Mouse (Mus musculus): ENCODE measurements around the gene Meiob.

Gene Meiob

DNA sequence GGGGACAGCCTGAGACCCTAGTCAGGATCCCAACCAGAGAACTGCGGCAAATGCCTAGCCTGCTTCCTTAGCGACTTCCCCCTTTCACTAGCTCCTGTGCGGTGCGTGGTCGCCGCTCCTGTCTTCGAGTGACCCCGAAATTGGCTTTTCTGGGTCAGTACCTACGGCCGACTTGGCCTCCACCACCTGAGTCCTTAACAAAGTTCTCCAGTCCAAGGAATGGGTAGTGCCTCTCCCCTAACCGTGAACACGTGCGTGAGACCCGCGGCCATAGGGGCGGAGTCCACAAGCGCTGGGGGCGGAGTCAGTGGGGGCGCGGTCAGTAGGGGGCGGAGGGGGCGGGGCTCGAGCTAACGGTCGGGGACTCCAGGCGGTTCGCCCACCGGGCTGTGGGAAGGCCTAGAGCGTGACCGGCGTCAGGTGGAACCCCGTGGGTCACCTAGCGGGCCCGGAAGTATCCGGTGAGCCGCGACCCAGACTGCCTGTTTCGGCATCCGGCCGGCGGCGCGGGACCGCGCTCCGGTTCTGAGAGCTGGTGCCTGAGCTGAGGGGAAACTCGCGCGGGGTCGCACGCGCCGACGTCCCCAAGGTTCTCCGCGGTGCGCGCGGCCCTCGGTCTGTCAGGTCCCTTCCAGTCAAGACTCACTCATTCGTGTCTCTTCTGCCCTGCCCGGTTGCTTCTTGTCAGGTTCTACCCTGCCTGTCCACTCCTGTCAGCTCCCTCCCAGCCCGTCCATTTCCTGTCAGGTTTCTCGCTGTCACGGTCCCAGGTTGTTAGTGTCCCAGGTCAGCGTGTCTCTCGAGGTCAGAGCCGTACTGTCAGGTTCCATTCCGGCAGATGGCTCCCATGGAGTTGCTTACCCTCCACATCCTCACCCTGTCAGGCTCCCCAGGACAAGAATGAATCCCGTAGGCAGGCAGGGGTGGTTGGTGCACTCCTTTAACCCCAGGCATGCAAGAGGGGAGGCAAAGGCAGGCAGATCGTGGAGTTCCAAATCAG lies at the start of gene Meiob:
Meiob (plus strand) TSS at position 338 of the 1,000 bp plus-strand sequence.
- DNase-seq (ENCODE audit: low read depth): no peak

DNA sequence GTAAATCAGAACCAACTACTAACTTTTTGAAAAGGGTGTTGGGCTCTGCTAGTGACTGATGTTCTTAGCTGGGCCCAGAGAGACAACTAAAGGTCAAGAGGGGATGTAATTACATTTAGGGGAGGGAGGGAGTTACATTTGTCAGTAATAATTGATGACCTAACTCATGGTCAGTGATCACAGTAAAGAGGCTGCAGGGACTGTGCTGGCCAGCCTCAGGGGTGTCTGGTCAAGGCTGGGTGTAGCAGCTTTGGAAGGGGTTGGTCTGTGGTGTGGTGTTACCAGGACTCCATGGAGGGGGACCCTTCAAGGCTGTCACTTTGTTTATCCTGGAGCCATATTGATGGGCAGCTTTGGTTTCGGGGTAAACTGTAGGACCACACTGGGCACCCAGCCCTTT lies 46.7 kb upstream of the Meiob start:
- no peak for DNase-seq (ENCODE audit: low read depth)

DNA sequence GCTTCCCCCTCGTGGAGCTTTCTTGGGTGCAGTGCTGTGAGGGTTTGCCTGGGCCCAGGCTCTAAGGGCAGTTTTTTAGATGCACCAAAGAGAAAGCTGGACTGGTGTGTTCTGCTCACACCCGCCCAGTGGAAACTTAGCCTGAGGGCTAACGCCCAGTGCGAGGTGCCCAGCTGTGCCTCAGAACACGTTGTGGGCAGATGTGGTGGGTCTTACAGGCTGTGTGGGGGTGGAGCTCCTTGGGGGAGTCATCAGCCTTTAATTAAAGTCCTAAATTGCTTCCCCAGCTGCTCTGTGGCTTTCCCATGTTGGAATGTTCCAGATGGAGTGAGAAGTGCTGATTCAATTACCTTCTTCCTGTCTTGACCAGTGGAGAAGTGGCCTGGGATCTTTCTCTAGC lies 43.0 kb upstream of the Meiob start:
- peak; percentile 30 for DNase-seq (ENCODE audit: low read depth)

DNA sequence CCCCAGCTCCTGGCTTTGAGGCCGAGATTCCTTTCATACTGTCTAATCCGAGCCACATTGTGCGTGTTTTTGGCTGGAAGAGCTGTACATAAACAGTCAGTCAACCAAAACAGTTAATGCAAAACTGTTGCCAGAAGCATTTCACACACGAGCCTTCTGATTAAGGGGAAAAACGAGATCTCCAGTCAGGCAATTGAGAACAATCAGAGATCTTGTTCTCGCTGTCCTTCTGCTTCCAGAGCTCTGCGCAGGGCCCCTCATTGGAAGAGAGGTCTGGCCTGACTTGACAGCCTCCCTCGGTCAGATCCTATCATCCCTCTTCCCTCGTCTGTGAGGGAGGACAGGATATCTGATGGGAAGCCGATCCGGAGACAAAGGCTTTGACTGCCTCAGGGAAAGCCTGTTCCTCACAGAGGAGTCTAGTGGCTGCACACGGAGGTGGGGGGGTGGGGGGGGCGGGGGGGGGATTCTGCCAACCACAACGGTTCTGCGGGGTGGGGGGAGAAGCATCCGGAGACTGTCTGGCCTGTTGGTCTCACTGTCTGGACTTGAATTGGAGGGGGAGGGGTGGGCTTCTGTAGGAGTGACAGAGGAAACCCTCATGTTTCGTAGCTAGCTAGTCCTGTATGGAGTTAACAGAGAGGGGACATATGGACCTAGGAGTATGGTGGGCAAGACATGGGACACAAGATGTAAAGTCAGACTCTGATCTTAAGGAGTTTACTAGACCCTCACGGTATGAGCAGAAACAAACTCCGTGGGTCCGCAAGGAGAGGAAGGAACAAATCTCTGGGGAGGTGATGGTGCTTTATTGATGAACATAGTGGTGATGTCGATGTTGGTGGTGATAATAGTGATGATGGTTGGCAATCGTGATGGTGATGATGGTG lies 38.8 kb upstream of the Meiob start:
- DNase-seq (ENCODE audit: low read depth): peak; percentile 12

DNA sequence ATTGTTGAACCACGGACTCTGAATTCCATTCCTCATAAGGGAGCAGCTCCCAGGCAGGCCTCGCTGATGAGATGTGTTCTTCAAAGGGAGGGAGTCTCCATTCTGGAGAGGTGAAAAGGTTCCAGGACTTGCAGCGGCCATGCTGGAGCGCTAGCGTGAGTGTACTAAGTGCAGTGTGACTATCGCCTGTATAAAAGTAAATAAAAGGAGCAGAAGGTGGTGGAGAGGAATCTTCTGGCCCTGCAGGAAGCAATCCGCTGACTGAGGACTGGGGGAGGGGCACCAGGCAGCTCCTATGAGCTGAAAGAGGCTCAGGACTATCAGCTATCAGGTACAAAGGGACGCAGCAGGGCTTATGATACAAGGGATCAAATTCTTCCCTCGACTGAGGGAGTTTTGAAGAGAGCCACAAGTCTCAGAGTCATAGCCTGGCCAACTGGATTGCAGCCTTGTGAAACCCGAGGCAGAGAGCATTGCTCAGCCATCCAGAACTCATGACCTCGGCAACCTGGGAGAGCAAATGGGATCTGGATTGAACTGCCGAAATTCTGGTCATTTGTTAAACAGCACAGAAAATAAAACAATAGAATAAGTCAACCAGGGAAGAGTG lies 37.7 kb upstream of the Meiob start:
- no peak for DNase-seq (ENCODE audit: low read depth)

DNA sequence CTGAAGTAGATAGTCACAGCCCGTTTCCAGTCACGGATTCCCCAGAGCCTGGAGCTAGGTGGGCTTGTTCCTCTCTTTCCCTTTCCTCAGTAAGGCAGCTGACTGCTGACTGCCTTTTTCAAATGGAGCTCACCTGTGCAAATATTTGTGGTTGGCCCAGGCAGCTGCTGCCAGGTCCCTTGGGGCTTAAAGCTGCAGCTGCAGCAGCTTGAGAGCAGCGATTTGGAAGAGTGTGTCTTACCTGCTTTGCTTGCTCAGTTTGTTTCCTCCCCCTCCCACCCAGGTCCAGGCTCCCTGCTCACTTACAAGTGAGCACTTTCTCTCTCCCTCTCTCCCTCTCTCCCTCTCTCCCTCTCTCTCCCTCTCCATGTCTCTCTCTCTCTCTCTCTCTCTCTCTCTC lies 34.9 kb upstream of the Meiob start:
- DNase-seq (ENCODE audit: low read depth): no peak

DNA sequence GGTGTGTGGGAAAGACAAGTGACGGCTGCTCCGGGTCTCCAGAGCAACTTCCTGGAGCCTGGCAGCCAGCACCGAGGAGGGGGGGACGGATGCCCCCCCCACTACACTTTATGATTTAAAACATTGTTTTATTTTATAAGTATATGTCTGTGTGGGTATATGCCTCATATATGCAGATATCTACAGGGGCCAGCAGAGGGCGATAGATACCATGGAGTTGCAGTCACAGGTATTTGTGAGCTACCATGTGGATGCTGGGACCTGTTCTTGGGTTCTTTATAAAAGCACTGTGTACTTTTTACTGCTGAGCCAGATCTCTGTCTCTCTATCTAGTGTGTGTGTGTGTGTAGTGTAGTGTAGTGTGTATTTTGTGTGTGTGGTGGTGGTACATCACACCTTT lies 30.8 kb upstream of the Meiob start:
- no peak for DNase-seq (ENCODE audit: low read depth)

DNA sequence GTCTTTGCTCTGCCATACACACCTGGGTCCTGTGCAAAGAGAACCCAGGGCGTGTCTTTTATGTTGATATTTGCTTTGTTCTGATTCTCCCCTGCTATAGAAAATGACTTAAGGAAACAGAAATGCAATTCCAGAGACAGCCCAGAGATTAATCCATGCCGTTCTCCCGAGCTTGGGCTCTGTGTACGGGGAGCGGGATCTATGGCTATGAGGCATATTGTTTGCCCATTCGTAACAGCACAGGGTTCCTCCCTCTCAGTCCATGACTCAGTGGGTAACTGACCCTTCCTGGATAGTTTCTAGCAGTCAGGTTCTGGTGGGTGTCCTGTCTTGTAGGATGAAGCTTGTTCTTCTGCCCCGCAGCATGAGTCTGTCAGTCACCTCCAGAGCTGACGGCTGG lies 28.9 kb upstream of the Meiob start:
- DNase-seq (ENCODE audit: low read depth): no peak

DNA sequence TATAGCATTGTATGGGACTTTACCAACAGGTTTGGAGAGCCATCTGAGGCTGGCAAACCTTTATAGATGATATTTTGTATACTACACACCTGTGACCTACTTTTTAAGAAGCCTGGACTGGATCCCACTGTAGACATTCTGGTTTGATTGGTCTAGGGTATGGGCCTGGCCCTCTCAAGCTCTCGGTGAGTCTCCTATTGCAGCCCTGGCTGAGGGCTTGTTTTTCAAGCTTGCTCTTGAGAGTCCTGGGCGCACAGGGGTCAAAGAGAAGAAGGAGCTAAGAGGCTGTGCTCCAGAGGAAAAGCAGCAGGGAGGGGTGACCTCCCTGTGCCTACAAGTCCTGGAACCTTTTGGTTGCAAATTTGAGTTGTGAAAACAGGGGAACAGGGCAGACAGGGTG lies 27.0 kb upstream of the Meiob start:
- DNase-seq (ENCODE audit: low read depth): no peak

DNA sequence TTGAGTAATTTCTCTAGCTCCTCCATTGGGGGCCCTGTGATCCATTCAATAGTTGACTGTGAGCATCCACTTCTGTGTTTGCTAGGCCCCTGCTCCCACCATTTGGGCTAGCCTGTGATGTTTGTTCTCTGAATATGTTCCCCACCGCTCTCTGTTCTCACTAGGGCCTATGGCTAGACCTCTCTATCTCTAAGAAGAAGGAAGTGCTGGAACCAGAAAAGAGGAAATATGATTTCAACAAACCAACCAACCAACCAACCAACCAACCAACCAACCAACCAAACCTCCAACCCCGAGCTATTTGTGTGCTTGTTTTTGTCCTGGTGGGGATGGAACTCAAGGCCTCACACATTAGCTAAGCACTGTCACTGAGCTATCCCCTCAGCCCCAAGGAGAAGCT lies 23.3 kb upstream of the Meiob start:
- no peak for DNase-seq (ENCODE audit: low read depth)

DNA sequence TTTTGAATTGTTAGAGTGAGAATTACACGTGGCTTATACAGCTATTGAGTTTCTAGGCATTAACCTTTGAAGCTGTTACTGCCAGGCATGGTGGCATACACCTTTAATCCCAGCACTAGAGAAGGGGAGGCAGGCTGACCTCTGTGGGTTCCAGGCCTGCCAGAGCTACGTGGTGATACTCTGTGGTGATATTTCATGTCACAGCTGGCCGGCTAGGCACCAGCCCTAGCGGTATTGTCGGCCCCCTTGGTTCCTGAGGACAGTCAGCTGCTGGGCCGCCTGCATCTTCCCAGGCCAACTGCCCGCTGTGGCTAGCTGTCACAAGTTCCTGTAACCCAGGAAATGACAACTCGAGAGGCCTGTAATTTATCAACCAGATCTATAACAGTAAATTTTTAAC lies 11.9 kb upstream of the Meiob start:
- no peak for DNase-seq (ENCODE audit: low read depth)

DNA sequence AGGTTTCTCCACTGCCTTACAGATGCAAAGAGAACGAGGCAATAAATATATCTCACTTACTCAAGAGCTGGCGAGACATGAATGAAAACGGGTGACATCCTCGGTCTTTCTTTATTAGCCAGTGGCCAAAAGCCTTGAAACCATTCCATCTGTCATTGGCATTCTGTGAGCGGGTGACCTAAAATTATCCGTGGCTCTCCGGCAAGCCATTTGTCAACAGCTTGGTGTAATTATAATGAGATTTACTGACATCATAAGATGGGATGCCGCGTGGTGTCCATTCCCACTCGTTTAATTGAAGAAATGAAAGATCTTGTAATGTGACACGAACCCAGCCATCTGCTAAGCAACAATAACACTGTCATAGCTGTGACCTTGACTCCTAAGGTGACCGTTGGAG lies 9.3 kb upstream of the Meiob start:
- no peak for DNase-seq (ENCODE audit: low read depth)

DNA sequence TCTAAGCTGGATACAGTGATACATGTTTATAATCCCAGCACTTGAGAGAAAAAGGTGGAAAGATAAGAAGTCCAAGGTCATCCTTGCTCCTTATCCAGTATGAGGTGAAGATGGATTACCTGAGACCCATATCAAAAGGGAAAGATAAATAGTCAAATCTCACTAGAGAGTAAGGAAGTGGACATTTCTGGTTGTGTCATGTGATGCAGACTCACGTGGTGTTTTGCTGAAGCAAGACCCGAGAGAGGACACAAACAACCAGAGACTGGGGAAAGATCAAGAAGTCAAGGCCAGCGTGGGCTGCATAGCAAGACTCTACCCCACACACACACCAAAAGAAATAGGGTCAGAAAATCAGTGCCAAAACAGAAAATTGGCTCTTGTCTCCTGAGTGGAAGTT lies 7.1 kb upstream of the Meiob start:
- no peak for DNase-seq (ENCODE audit: low read depth)

DNA sequence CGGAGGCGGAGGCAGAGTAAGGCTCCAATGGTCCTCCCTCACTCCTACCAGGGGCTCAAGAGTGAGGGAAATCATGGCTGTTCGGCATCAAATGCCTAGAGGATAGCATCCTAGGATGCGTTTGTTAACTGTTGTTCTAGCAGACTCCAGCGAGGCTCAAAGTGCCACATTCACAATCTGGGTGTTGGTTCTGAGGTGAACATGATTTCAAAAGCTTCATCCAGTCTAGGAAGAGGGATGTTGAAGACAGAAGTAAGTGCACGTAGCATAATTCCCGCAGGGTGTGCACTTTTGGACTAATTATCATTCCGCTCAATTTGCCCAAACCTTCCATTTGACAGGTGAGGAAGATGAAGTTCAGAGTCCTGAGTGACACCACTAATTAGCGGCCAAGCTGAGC lies 5.9 kb upstream of the Meiob start:
- DNase-seq (ENCODE audit: low read depth): no peak

DNA sequence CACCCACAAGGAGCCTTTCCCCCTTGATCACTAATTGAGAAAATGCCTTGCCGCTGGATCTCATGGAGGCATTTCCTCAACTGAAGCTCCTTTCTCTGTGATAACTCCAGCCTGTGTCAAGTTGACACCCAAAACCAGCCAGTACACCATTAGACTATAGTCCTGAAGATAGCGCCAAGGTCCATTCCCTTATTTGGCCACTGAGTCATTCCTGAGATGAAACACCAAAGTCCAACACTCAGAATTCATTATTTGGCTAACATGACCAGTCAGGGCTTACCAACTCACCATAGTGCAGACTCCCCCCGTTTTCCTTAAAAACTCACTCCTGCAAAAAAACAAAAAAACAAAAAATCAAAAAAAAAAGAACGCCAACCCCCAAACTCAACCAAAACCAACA lies 4.6 kb upstream of the Meiob start:
- no peak for DNase-seq (ENCODE audit: low read depth)

DNA sequence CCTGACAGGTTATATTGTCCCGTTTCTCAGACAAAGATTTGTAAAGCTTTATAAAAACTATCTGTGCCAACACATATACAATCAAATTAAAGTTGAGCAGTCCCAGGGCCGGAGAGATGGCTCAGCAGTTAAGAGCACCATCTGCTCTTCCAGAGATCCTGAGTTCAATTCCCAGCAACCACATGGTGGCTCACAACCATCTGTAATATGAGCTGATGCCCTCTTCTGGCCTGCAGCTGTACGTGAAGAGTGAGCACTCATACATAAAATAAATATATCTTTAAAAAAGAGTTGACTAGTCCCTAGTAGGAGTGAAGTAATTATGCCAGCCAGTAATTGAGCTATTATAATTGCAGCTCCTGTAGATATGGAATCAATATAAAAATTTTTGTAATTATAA lies 3.6 kb upstream of the Meiob start:
- DNase-seq (ENCODE audit: low read depth): no peak

DNA sequence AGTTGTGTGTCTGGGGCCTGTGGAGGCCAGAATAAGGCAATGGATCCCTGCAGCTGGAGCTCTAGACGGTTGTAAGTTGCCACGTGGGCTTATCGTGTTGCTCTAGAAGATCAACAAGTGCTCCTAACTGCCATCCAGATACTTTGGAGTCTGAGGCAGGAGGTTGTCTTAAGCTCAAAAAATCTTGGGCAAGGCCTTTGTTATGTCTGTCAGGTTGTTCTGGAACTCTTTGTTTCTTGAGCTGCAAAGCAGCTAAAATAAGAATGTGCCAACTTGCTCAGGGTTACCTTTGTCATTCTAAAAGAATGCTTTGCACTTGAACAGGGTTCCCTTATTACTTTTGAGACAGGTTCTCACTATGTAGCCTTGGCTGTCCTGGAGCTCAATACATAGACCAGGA lies 7.1 kb downstream of the Meiob start:
- DNase-seq (ENCODE audit: low read depth): no peak

DNA sequence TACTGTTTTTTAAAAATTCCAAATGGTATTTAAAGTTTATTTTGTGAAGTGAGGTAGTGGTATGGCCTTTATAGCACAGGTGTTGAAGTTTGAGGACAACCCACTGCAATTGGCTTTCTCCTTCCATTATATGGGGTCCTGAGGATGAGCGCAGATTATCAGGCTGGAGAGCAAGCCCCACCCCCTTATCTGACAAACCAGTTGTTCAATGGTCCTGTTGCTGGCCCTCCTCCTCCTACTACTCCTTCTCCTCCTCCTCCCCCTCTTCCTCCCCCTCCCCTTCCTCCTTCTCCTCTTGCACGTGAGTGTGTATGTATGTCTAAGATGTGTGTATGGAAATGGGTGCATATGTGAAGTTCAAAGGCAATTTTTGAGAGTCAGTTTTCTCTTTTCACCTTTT lies 8.1 kb downstream of the Meiob start:
- no peak for DNase-seq (ENCODE audit: low read depth)

DNA sequence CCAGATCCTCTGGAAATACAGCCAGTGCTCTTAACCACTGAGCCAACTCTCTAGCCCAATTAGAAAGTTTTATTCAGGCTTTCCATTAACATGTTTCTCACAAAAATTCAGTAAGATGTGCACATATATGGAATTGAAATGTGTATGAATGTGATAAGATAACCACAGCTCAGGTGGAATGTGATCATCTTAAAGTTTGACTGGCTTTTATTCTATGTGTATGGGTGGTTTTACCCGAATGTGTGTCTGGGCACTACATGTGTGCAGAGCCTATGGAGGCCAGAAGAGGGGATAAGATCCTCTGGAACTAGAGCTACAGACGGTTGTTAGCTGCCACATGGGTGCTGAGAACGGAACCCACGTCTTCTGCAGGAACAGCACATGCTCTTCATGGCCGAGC lies 11.2 kb downstream of the Meiob start:
- no peak for DNase-seq (ENCODE audit: low read depth)

DNA sequence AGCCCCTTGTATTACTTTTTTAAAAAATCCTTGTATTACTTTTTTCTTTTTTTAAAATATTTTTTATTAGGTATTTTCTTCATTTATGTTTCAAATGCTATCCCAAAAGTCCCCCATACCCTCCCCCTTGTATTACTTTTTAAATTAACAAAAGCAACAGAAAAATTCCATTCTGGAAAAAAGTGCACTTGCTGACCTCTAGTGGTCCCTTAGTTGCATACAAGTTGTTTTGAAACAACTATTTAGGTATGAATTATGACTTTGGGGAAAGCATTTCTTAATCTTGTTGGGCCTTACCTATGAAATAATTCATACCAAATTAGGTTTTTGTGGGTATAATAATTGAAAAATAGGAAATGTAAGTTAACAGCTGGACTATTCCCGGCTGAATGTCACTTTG lies 13.4 kb downstream of the Meiob start:
- peak; percentile 54 for DNase-seq (ENCODE audit: low read depth)

DNA sequence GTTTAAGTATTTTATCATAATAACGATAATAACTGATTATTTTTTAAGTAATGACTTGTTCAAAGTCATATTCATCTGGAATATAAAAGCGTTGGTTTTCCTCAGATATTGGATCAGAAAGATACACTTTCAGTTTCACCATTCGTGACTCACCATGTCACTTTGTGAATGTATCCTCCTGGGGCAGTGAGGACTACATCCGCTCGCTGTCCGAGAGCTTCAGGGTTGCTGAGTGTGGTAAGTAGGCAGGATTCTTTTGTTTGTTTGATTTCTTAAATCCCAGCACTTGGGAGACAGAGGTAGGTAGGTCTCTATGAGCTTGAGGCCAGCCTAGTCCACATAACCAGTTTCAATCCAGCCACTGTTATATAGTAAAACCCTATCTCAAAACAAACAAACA lies 14.1 kb downstream of the Meiob start:
- DNase-seq (ENCODE audit: low read depth): no peak

DNA sequence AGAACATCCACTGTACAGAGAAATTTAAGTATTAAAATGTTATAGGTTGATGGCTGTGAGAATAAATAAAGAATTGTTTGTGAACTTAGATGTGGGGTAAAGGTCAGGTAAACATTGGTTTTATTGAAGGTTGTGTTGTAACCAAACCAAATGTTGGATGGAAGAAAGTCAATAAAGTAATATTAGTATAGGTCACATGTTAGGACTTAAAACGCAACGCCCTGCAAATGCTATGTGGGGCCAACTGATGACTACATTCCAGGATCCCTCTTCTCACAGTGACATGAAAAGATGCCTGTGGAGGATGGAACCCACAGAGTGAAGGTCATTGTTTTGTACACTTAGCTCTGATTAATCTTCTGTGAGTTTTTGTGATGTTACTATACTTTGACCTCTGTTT lies 15.4 kb downstream of the Meiob start:
- DNase-seq (ENCODE audit: low read depth): no peak
